Mouse (Mus musculus) embryonic fibroblast, embryonic 13.5 days (primary cell): ENCODE data around the gene Mllt3.
"Not testable (repeated sequence)": the region's sequence is repeated elsewhere in the genome, so short reads cannot be mapped to it uniquely, and the experiment has no call there.

Source experiments
- CTCF ChIP-seq: IDR thresholded peaks from 2 replicates; pipeline ENCODE4 v1.5.1; 2011; ENCODE audit warnings: mild to moderate bottlenecking, control low read depth, low read length, moderate library complexity, borderline replicate concordance; ENCODE audit not compliant: insufficient read depth
- POLR2A ChIP-seq: IDR thresholded peaks from 2 replicates; pipeline ENCODE4 v1.6.1; 2011; ENCODE audit warnings: low read depth, mild to moderate bottlenecking, control low read depth, low read length, moderate library complexity

- TF ChIP-seq CTCF, POLR2A: not testable (repeated sequence)
Observed at GRCm38 (mm10) chr4:87964890-87965289, 68.3 kb downstream of the Mllt3 start.
